Mouse (Mus musculus): ENCODE measurements around the gene Ctsc. TPM values are rescaled to one million over a fixed set of nuclear protein-coding genes. Genes with fewer than 3 reads are reported as not detected.

Ctsc gene
- polyA plus RNA-seq, 1 experiment from 2014 or later, result 6.5 TPM

- Histone ChIP-seq H3K9me3 (ENCODE audit: control insufficient read depth, low read length) (no peaks in the 10 kb centered on the region), H3K4me1 (ENCODE audit: control insufficient read depth, insufficient read depth, low read length) (no peaks in the 10 kb centered on the region), H3K4me3 (ENCODE audit: low read depth, low read length) (no peak overlapping the region), H3K27ac (ENCODE audit: low read depth, low read length) (no peak overlapping the region), H3K36me3 (ENCODE audit: control insufficient read depth, insufficient read depth, low read length) (no peaks in the 10 kb centered on the region), H3K4me2 (ENCODE audit: low read depth, low read length) (no peak overlapping the region), H3K27me3 (ENCODE audit: control insufficient read depth, insufficient read depth, low read length) (no peaks in the 10 kb centered on the region), H3K9ac (replicated peaks; ENCODE audit: low read depth, low read length) (no peak overlapping the region)
- no peak for ATAC-seq (ENCODE audit: low read depth)
Observed at GRCm38 (mm10) chr7:88254884-88255283, 23.0 kb upstream of the Ctsc start.

- no peaks in the 10 kb centered on the region for H3K36me3 ChIP-seq (ENCODE audit: control insufficient read depth, insufficient read depth, low read length)
- no peaks in the 10 kb centered on the region for H3K9me3 ChIP-seq (ENCODE audit: control insufficient read depth, low read length)
- no peaks in the 10 kb centered on the region for H3K27me3 ChIP-seq (ENCODE audit: control insufficient read depth, insufficient read depth, low read length)
- no peaks in the 10 kb centered on the region for H3K4me1 ChIP-seq (ENCODE audit: control insufficient read depth, insufficient read depth, low read length)
- H3K4me2 ChIP-seq (ENCODE audit: low read depth, low read length), result no peak overlapping the region
- ATAC-seq (ENCODE audit: low read depth), result no peak
- H3K27ac ChIP-seq (ENCODE audit: low read depth, low read length), result no peak overlapping the region
- 77% methylated on average over 7 of the region's 7 CpGs for WGBS
- no peak overlapping the region for H3K4me3 ChIP-seq (ENCODE audit: low read depth, low read length)
- H3K9ac ChIP-seq (replicated peaks; ENCODE audit: low read depth, low read length), result no peak overlapping the region
Observed at GRCm38 (mm10) chr7:88259155-88259925, 18.5 kb upstream of the Ctsc start.

GRCm38 (mm10) chr7:88261799-88262198 lies 16.1 kb upstream of the Ctsc start:
- WGBS, result 86% methylated on average over 4 of the region's 4 CpGs
- no peak overlapping the region for H3K4me2 ChIP-seq (ENCODE audit: low read depth, low read length)
- no peaks in the 10 kb centered on the region for H3K4me1 ChIP-seq (ENCODE audit: control insufficient read depth, insufficient read depth, low read length)
- no peaks in the 10 kb centered on the region for H3K27me3 ChIP-seq (ENCODE audit: control insufficient read depth, insufficient read depth, low read length)
- no peak overlapping the region for H3K27ac ChIP-seq (ENCODE audit: low read depth, low read length)
- no peak overlapping the region for H3K4me3 ChIP-seq (ENCODE audit: low read depth, low read length)
- no peak overlapping the region for H3K9ac ChIP-seq (replicated peaks; ENCODE audit: low read depth, low read length)
- no peaks in the 10 kb centered on the region for H3K9me3 ChIP-seq (ENCODE audit: control insufficient read depth, low read length)
- no peaks in the 10 kb centered on the region for H3K36me3 ChIP-seq (ENCODE audit: control insufficient read depth, insufficient read depth, low read length)
- ATAC-seq (ENCODE audit: low read depth), result no peak

GRCm38 (mm10) chr7:88264861-88265260 lies 13.0 kb upstream of the Ctsc start:
- no peak overlapping the region for H3K4me2 ChIP-seq (ENCODE audit: low read depth, low read length)
- no peak overlapping the region for H3K27ac ChIP-seq (ENCODE audit: low read depth, low read length)
- no peak overlapping the region for H3K4me3 ChIP-seq (ENCODE audit: low read depth, low read length)
- H3K27me3 ChIP-seq (ENCODE audit: control insufficient read depth, insufficient read depth, low read length), result no peaks in the 10 kb centered on the region
- ATAC-seq (ENCODE audit: low read depth), result no peak
- H3K9me3 ChIP-seq (ENCODE audit: control insufficient read depth, low read length), result no peaks in the 10 kb centered on the region
- H3K9ac ChIP-seq (replicated peaks; ENCODE audit: low read depth, low read length), result no peak overlapping the region
- no peaks in the 10 kb centered on the region for H3K4me1 ChIP-seq (ENCODE audit: control insufficient read depth, insufficient read depth, low read length)
- WGBS, result 87% methylated on average over 5 of the region's 5 CpGs
- no peaks in the 10 kb centered on the region for H3K36me3 ChIP-seq (ENCODE audit: control insufficient read depth, insufficient read depth, low read length)

DNA sequence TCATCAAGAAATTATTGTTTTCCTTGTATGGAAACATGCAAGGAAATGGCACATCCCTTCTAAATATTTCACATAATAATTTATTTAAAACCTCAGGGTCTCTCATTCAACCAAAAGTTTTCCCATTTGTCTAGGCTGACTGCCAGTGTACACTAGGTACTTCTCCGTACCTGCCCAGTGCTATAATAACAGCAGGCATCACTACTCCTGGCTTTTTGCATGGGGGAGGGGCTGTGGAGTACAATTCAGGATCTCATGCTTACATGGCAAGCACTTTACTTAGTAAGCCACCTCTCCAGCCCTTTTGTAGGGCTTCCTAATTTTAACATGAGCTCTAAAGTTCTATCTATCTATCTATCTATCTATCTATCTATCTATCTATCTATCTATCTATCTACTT lies 8.0 kb upstream of the Ctsc start:
- Histone ChIP-seq H3K27me3 (ENCODE audit: control insufficient read depth, insufficient read depth, low read length) (no peaks in the 10 kb centered on the region), H3K4me2 (ENCODE audit: low read depth, low read length) (no peak overlapping the region), H3K36me3 (ENCODE audit: control insufficient read depth, insufficient read depth, low read length) (no peaks in the 10 kb centered on the region), H3K4me3 (ENCODE audit: low read depth, low read length) (no peak overlapping the region), H3K4me1 (ENCODE audit: control insufficient read depth, insufficient read depth, low read length) (no peaks in the 10 kb centered on the region), H3K27ac (ENCODE audit: low read depth, low read length) (no peak overlapping the region), H3K9me3 (ENCODE audit: control insufficient read depth, low read length) (no peaks in the 10 kb centered on the region), H3K9ac (replicated peaks; ENCODE audit: low read depth, low read length) (no peak overlapping the region)
- 79% methylated on average over 1 of the region's 1 CpGs for WGBS
- no peak for ATAC-seq (ENCODE audit: low read depth)

GRCm38 (mm10) chr7:88271531-88271930 lies 6.4 kb upstream of the Ctsc start:
- no peaks in the 10 kb centered on the region for H3K4me1 ChIP-seq (ENCODE audit: control insufficient read depth, insufficient read depth, low read length)
- 72% methylated on average over 2 of the region's 2 CpGs for WGBS
- H3K36me3 ChIP-seq (ENCODE audit: control insufficient read depth, insufficient read depth, low read length), result no peaks in the 10 kb centered on the region
- H3K4me2 ChIP-seq (ENCODE audit: low read depth, low read length), result no peak overlapping the region
- H3K27me3 ChIP-seq (ENCODE audit: control insufficient read depth, insufficient read depth, low read length), result no peaks in the 10 kb centered on the region
- H3K27ac ChIP-seq (ENCODE audit: low read depth, low read length), result no peak overlapping the region
- no peak overlapping the region for H3K4me3 ChIP-seq (ENCODE audit: low read depth, low read length)
- ATAC-seq (ENCODE audit: low read depth), result no peak
- H3K9me3 ChIP-seq (ENCODE audit: control insufficient read depth, low read length), result no peaks in the 10 kb centered on the region
- no peak overlapping the region for H3K9ac ChIP-seq (replicated peaks; ENCODE audit: low read depth, low read length)

DNA sequence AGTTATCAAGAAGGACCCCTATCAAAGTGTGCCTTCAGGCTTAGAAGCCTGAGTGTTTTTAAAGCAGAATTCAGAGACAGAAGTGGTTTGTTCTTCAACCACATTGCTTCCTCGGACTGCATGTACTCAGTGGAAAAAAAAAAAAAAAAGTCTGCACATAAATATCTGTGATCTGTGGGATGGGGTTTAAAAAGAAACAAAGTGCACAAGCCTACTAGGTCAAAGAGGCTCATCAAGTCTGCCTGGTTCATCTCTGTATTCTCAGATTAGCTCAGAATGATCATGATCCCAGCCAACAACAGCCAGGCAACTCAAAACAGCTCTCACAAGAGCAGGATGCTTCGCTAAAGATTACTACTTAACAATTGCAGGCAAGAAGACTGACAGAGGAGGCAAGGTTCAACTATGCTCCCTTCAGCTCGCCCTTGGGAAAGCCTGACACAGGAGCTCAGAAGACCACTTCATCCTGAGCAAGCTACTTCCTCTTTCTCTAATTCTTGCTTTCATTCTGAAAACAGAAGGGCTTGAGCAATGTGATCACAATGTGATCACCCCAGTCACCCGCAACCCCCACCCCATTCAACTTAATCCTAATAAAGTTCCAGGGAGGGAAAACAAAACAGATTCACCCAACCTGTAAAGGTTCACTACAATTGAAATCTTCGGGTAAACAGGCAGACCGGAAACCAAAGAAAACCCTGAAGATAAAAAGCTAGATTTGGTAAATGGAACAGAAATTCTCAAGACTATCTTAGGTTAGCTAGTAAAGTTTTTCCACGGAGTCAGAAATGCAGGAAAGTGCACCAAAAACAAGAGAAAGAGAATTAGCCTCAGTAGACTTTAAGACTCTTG lies 745 bp upstream of the Ctsc start:
- ATAC-seq (ENCODE audit: low read depth), result no peak
- H3K4me3 ChIP-seq (ENCODE audit: low read depth, low read length), result peak overlapping the region; percentile 38; the same call in 1 of the 2 replicates
- peaks cover 9% of the 10 kb centered on the region; the same call in 1 of the 2 replicates for H3K4me1 ChIP-seq (ENCODE audit: control insufficient read depth, insufficient read depth, low read length)
- no peaks in the 10 kb centered on the region for H3K9me3 ChIP-seq (ENCODE audit: control insufficient read depth, low read length)
- no peaks in the 10 kb centered on the region for H3K27me3 ChIP-seq (ENCODE audit: control insufficient read depth, insufficient read depth, low read length)
- 49% methylated on average over 7 of the region's 7 CpGs for WGBS
- peak overlapping the region; percentile 83 for H3K4me2 ChIP-seq (ENCODE audit: low read depth, low read length)
- H3K27ac ChIP-seq (ENCODE audit: low read depth, low read length), result no peak overlapping the region
- peak overlapping the region; percentile 37; the same call in 1 of the 2 replicates for H3K9ac ChIP-seq (replicated peaks; ENCODE audit: low read depth, low read length)
- no peaks in the 10 kb centered on the region for H3K36me3 ChIP-seq (ENCODE audit: control insufficient read depth, insufficient read depth, low read length)

DNA sequence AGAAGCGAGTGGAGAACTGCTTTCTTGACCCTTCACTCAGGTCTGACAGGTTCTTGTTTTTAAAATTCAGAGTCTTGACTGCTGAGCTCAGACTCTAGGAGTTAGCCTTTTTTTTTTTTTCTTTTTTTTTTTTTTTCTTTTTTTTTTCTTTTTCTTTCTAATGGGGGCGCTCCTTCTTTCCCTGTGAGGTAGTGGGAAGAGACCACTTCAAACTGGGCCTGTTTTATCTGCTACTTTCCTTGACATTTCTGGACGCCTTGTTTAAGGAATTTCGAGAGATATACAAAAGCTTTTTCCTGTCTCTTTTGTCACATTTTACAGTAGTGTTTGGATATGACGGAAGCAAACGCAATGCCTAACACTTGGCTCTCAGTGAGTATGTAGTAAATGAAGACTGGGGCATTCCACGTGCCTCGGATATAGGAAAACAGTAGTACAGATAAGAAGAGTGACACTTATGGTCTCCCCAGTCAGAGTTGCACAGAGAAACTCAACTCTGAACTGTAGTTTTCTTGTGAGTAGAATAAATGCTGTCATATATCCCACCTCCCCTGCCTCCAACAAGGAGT lies 827 bp downstream of the Ctsc start:
- Histone ChIP-seq H3K4me3 (ENCODE audit: low read depth, low read length) (peak overlapping the region; percentile 38; the same call in 1 of the 2 replicates), H3K9me3 (ENCODE audit: control insufficient read depth, low read length) (no peaks in the 10 kb centered on the region), H3K27ac (ENCODE audit: low read depth, low read length) (no peak overlapping the region), H3K4me2 (ENCODE audit: low read depth, low read length) (peak overlapping the region; percentile 83; the same call in 1 of the 2 replicates), H3K27me3 (ENCODE audit: control insufficient read depth, insufficient read depth, low read length) (no peaks in the 10 kb centered on the region), H3K36me3 (ENCODE audit: control insufficient read depth, insufficient read depth, low read length) (no peaks in the 10 kb centered on the region), H3K9ac (replicated peaks; ENCODE audit: low read depth, low read length) (no peak overlapping the region), H3K4me1 (ENCODE audit: control insufficient read depth, insufficient read depth, low read length) (peaks cover 9% of the 10 kb centered on the region; the same call in 1 of the 2 replicates)
- WGBS, result 67% methylated on average over 8 of the region's 8 CpGs
- ATAC-seq (ENCODE audit: low read depth), result no peak

GRCm38 (mm10) chr7:88285276-88285675 lies 7.4 kb downstream of the Ctsc start:
- Histone ChIP-seq H3K4me1 (ENCODE audit: control insufficient read depth, insufficient read depth, low read length) (no peaks in the 10 kb centered on the region), H3K27ac (ENCODE audit: low read depth, low read length) (no peak overlapping the region), H3K9me3 (ENCODE audit: control insufficient read depth, low read length) (no peaks in the 10 kb centered on the region), H3K27me3 (ENCODE audit: control insufficient read depth, insufficient read depth, low read length) (no peaks in the 10 kb centered on the region), H3K4me3 (ENCODE audit: low read depth, low read length) (no peak overlapping the region), H3K9ac (replicated peaks; ENCODE audit: low read depth, low read length) (no peak overlapping the region), H3K36me3 (ENCODE audit: control insufficient read depth, insufficient read depth, low read length) (no peaks in the 10 kb centered on the region), H3K4me2 (ENCODE audit: low read depth, low read length) (no peak overlapping the region)
- 81% methylated on average over 3 of the region's 3 CpGs for WGBS
- ATAC-seq (ENCODE audit: low read depth), result no peak
